Mouse (Mus musculus) cortical plate, adult 2 months (tissue): ENCODE results near the gene Patj.

ENCODE experiments used
- CTCF ChIP-seq: fragments of 200-500 bp; IDR thresholded peaks from 2 replicates; pipeline ENCODE4 v1.5.1; 2011; ENCODE audit warnings: mild to moderate bottlenecking, control low read depth, low read length; ENCODE audit not compliant: insufficient read depth; ENCODE audit errors: extremely low read depth
- POLR2A ChIP-seq: fragments of 200-500 bp; IDR thresholded peaks from 2 replicates; pipeline ENCODE4 v1.6.1; 2011; ENCODE audit warnings: mild to moderate bottlenecking, low read length, control low read depth; ENCODE audit not compliant: insufficient read depth; ENCODE audit errors: extremely low read depth

- TF ChIP-seq CTCF, result no peak
- TF ChIP-seq POLR2A, result no peak
Measured at GRCm38 (mm10) chr4:98376943-98377342, 18.6 kb upstream of the Patj start.
